Mouse (Mus musculus) CH12.LX (cell line): ENCODE measurements around the gene Exosc8. TPM values are rescaled to one million over a fixed set of nuclear protein-coding genes. Genes with fewer than 3 reads are reported as not detected.
A peak's percentile ranks its signal among the peaks of the same experiment; 100 is the strongest.
"Not testable (repeated sequence)": the region's sequence is repeated elsewhere in the genome, so short reads cannot be mapped to it uniquely, and the experiment has no call there.

Experiments
- DNase-seq: peaks from one replicate; pipeline ENCODE4 v3.0.0-alpha.2; 2013; ENCODE audit errors: extremely low read depth
- H3K27ac ChIP-seq: 2 replicates; pipeline ENCODE4 v1.5.1; 2012; ENCODE audit warnings: low read depth, mild to moderate bottlenecking, control low read depth, moderate library complexity; ENCODE audit not compliant: insufficient read depth
- H3K27me3 ChIP-seq: replicated peaks from 2 replicates; pipeline ENCODE3; 2012; ENCODE audit warnings: inconsistent platforms
- H3K36me3 ChIP-seq, 2 experiments: replicated peaks in 1 of 2; 2 replicates each; pipeline versions ENCODE3 to v1.6.1; 2012; ENCODE audit warnings: inconsistent platforms in 1 of 2, low read length in 1 of 2, mild to moderate bottlenecking in 1 of 2, mixed read lengths in 1 of 2, moderate library complexity in 1 of 2; ENCODE audit not compliant: control insufficient read depth in 1 of 2, insufficient read depth in 1 of 2
- H3K4me1 ChIP-seq, 2 experiments: 2 replicates each; pipeline ENCODE4 v1.6.1; 2012; ENCODE audit warnings: inconsistent platforms in 1 of 2, moderate library complexity in 1 of 2; ENCODE audit not compliant: insufficient read depth in 2 of 2, control insufficient read depth in 1 of 2
- H3K4me2 ChIP-seq: 2 replicates; pipeline ENCODE4 v1.6.1; 2012; ENCODE audit warnings: low read depth, mild to moderate bottlenecking, control low read depth; ENCODE audit not compliant: poor library complexity, insufficient read depth, severe bottlenecking
- H3K4me3 ChIP-seq, 3 experiments: fragments of 150-350 bp in 1 of 3; sonication (generic) in 1 of 3; replicated peaks in 1 of 3; 2 replicates each; pipeline versions ENCODE3 to v1.5.1; 2011 to 2012; ENCODE audit warnings: low read depth in 2 of 3, low read length in 2 of 3, mild to moderate bottlenecking in 2 of 3, moderate library complexity in 2 of 3, control low read depth in 1 of 3, improper control_type of control experiment in 1 of 3, inconsistent platforms in 1 of 3, mixed read lengths in 1 of 3; ENCODE audit not compliant: poor library complexity in 1 of 3
- H3K79me2 ChIP-seq: replicated peaks from 2 replicates; pipeline ENCODE4 v1.6.1; 2012; ENCODE audit warnings: mild to moderate bottlenecking, moderate library complexity; ENCODE audit not compliant: control insufficient read depth, poor library complexity, insufficient read depth, severe bottlenecking; ENCODE audit errors: extremely low read depth
- H3K9ac ChIP-seq: 2 replicates; pipeline ENCODE4 v1.6.1; 2012; ENCODE audit warnings: low read depth, mild to moderate bottlenecking, control low read depth, moderate library complexity; ENCODE audit not compliant: insufficient read depth
- H3K9me3 ChIP-seq: replicated peaks from 2 replicates; pipeline ENCODE3; 2012; ENCODE audit warnings: low read length, inconsistent platforms, mixed read lengths
- BHLHE40 ChIP-seq: IDR thresholded peaks from 2 replicates; pipeline ENCODE4 v1.6.1; 2011; ENCODE audit warnings: mild to moderate bottlenecking, low read depth, low read length, improper control_type of control experiment
- CHD2 ChIP-seq: IDR thresholded peaks from 2 replicates; pipeline ENCODE4 v1.6.1; 2011; ENCODE audit warnings: low read length, improper control_type of control experiment
- CTCF ChIP-seq, 2 experiments: IDR thresholded peaks in 1 of 2; conservative IDR thresholded peaks in 1 of 2; 2 replicates each; pipeline ENCODE4 v1.5.1; 2011 to 2012; ENCODE audit warnings: low read depth in 2 of 2, low read length in 2 of 2, improper control_type of control experiment in 1 of 2, inconsistent platforms in 1 of 2, mild to moderate bottlenecking in 1 of 2, moderate library complexity in 1 of 2
- E2F4 ChIP-seq: IDR thresholded peaks from 2 replicates; pipeline ENCODE4 v1.6.1; 2011; ENCODE audit warnings: low read depth, low read length, improper control_type of control experiment; ENCODE audit not compliant: insufficient replicate concordance
- ELF1 ChIP-seq: IDR thresholded peaks from 2 replicates; pipeline ENCODE4 v1.6.1; 2014; ENCODE audit warnings: low read depth, mild to moderate bottlenecking, inconsistent platforms, low read length, improper control_type of control experiment
- GABPA ChIP-seq: IDR thresholded peaks from 2 replicates; pipeline ENCODE4 v1.6.1; 2012; ENCODE audit warnings: low read depth, low read length, improper control_type of control experiment, inconsistent platforms; ENCODE audit not compliant: insufficient replicate concordance
- IRF4 ChIP-seq: IDR thresholded peaks from 2 replicates; pipeline ENCODE4 v1.6.1; 2014; ENCODE audit warnings: low read depth, mild to moderate bottlenecking, inconsistent platforms, low read length, improper control_type of control experiment
- JUND ChIP-seq: conservative IDR thresholded peaks from 2 replicates; pipeline ENCODE4 v1.6.1; 2011; ENCODE audit warnings: low read depth, low read length, improper control_type of control experiment
- MAX ChIP-seq: IDR thresholded peaks from 2 replicates; pipeline ENCODE4 v1.6.1; 2011; ENCODE audit warnings: low read length, improper control_type of control experiment
- MYC ChIP-seq: IDR thresholded peaks from 2 replicates; pipeline ENCODE4 v1.6.1; 2011; ENCODE audit warnings: low read depth, mild to moderate bottlenecking, improper control_type of control experiment, low read length
- NELFE ChIP-seq: IDR thresholded peaks from 2 replicates; pipeline ENCODE4 v1.6.1; 2011; ENCODE audit warnings: low read depth, low read length, improper control_type of control experiment
- NRF1 ChIP-seq: IDR thresholded peaks from 2 replicates; pipeline ENCODE4 v1.6.1; 2014; ENCODE audit warnings: low read depth, mild to moderate bottlenecking, inconsistent platforms, low read length, improper control_type of control experiment, moderate library complexity
- PAX5 ChIP-seq: IDR thresholded peaks from 2 replicates; pipeline ENCODE4 v1.6.1; 2012; ENCODE audit warnings: low read length, inconsistent platforms, mixed read lengths
- POLR2A ChIP-seq: IDR thresholded peaks from 2 replicates; pipeline ENCODE4 v1.6.1; 2011; ENCODE audit warnings: low read depth, mild to moderate bottlenecking, improper control_type of control experiment, low read length
- POLR2AphosphoS2 ChIP-seq: IDR thresholded peaks from 2 replicates; pipeline ENCODE4 v1.6.1; 2011; ENCODE audit warnings: low read depth, low read length, improper control_type of control experiment
- RAD21 ChIP-seq: IDR thresholded peaks from 2 replicates; pipeline ENCODE4 v1.6.1; 2011; ENCODE audit warnings: low read depth, mild to moderate bottlenecking, low read length, improper control_type of control experiment, moderate library complexity
- SIN3A ChIP-seq: IDR thresholded peaks from 2 replicates; pipeline ENCODE4 v1.6.1; 2012; ENCODE audit warnings: low read length, improper control_type of control experiment, inconsistent platforms
- SMC3 ChIP-seq: IDR thresholded peaks from 2 replicates; pipeline ENCODE4 v1.6.1; 2011; ENCODE audit warnings: low read depth, low read length, improper control_type of control experiment
- TCF12 ChIP-seq: IDR thresholded peaks from 2 replicates; pipeline ENCODE4 v1.6.1; 2014; ENCODE audit warnings: low read depth, mild to moderate bottlenecking, inconsistent platforms, low read length, improper control_type of control experiment
- UBTF ChIP-seq: IDR thresholded peaks from 2 replicates; pipeline ENCODE4 v1.6.1; 2012; ENCODE audit warnings: low read depth, mild to moderate bottlenecking, inconsistent platforms, low read length, improper control_type of control experiment, moderate library complexity
- USF2 ChIP-seq: conservative IDR thresholded peaks from 2 replicates; pipeline ENCODE4 v1.6.1; 2011; ENCODE audit warnings: low read depth, low read length, improper control_type of control experiment
- ZC3H11A ChIP-seq: IDR thresholded peaks from 2 replicates; pipeline ENCODE4 v1.6.1; 2012; ENCODE audit warnings: low read depth, mild to moderate bottlenecking, inconsistent platforms, low read length, improper control_type of control experiment
- ZMIZ1 ChIP-seq: IDR thresholded peaks from 2 replicates; pipeline ENCODE4 v1.6.1; 2012; ENCODE audit warnings: low read depth, mild to moderate bottlenecking, inconsistent platforms, low read length, improper control_type of control experiment
- ZNF384 ChIP-seq: IDR thresholded peaks from 2 replicates; pipeline ENCODE4 v1.6.1; 2012; ENCODE audit warnings: low read depth, low read length, improper control_type of control experiment, inconsistent platforms
- dilution Hi-C: fragments of 300-500 bp; cut with MboI; formaldehyde crosslinking; loops from 2 replicates; pipeline ENCODE4 v1.14.3; 2020; ENCODE audit warnings: low sequenced_read_pairs; ENCODE audit not compliant: extremely low pct_unique_long_range_greater_than_20kb, extremely low pct_ligation_motif_present
- in situ Hi-C: fragments of 300-500 bp; cut with MboI; formaldehyde crosslinking; loops from 3 replicates; pipeline ENCODE4 v1.14.3; 2019; ENCODE audit warnings: low sequenced_read_pairs, low pct_ligation_motif_present, low pct_unique_long_range_greater_than_20kb, mixed read lengths
- polyA plus RNA-seq: library from polyadenylated mRNA; unstranded; fragments of >175 nt; gene quantifications from 2 replicates; pipeline ENCODE4 v1.2.1, GENCODE M21; 2012; ENCODE audit warnings: low read depth; ENCODE audit not compliant: insufficient read length
- total RNA-seq, 2 experiments: library from RNA; depleted of rRNA; stranded (reverse); fragments of 300-350 nt in 1 of 2; fragments of >200 nt in 1 of 2; gene quantifications; 2 replicates each; pipeline ENCODE4 v1.2.3; 2012 to 2014

Gene Exosc8
- total and polyA plus RNA-seq, 3 experiments, result 102 to 238 (median 124) TPM

- H3K27me3 ChIP-seq, dilution Hi-C loops, H3K9me3 ChIP-seq, H3K4me2 ChIP-seq, in situ Hi-C loops, DNase-seq, H3K9ac ChIP-seq, H3K36me3 ChIP-seq, H3K79me2 ChIP-seq, H3K4me3 ChIP-seq, H3K4me1 ChIP-seq, H3K27ac ChIP-seq: not testable (repeated sequence)
- TF ChIP-seq CTCF (conservative IDR thresholded peaks at IDR 0.05 in 1 of 2, IDR thresholded peaks at IDR 0.05 in 1 of 2; ENCODE audit: low read depth in 2 of 2, low read length in 2 of 2), result 0 out of 4 replicates have a peak, but pooled peaks of 1 of the 2 experiments have one; percentile 17
Measured at GRCm38 (mm10) chr3:54765521-54765920, 30.3 kb upstream of the Exosc8 start.

- H3K4me3 ChIP-seq, result no peak overlapping the region
- no peak overlapping the region for H3K9ac ChIP-seq
- H3K36me3 ChIP-seq, result no peaks in the 10 kb centered on the region
- no peaks in the 10 kb centered on the region for H3K27me3 ChIP-seq
- no peak for TF ChIP-seq RAD21
- TF ChIP-seq E2F4, result no peak
- TF ChIP-seq ZNF384, result no peak
- no peak for TF ChIP-seq UBTF
- no peak for TF ChIP-seq SMC3
- TF ChIP-seq JUND, result no peak
- no peak for TF ChIP-seq GABPA
- TF ChIP-seq MAX, result no peak
- no peak for TF ChIP-seq PAX5
- TF ChIP-seq TCF12, result no peak
- TF ChIP-seq CHD2, result no peak
- TF ChIP-seq, all 38 proteins: peak for 0
- in situ Hi-C loops, result no loop called here
- Histone ChIP-seq H3K27ac (no peak overlapping the region), H3K4me2 (no peak overlapping the region), H3K9me3 (no peaks in the 10 kb centered on the region), H3K4me1 (no peaks in the 10 kb centered on the region), H3K79me2 (no peaks in the 10 kb centered on the region)
- dilution Hi-C loops, result no loop called here
- no peak for DNase-seq
Measured at GRCm38 (mm10) chr3:54764418-54764817, 29.2 kb upstream of the Exosc8 start.

GRCm38 (mm10) chr3:54761258-54761657 is 26.1 kb upstream of the Exosc8 start:
- H3K4me1 ChIP-seq, result no peaks in the 10 kb centered on the region
- DNase-seq, result no peak

More at GRCm38 (mm10) chr3:54761258-54761657, 26.1 kb upstream of the Exosc8 start:
- no peak for TF ChIP-seq IRF4
- TF ChIP-seq NRF1, result no peak
- TF ChIP-seq SMC3, result no peak
- no peak for TF ChIP-seq SIN3A
- TF ChIP-seq JUND, result no peak
- TF ChIP-seq USF2, result no peak
- no peak for TF ChIP-seq BHLHE40
- no peak for TF ChIP-seq GABPA
- TF ChIP-seq MYC, result no peak
- TF ChIP-seq ELF1, result no peak
- no peak for TF ChIP-seq TCF12
- no peak for TF ChIP-seq PAX5
- TF ChIP-seq POLR2A, result no peak
- TF ChIP-seq ZC3H11A, result no peak
- no peak for TF ChIP-seq NELFE
- TF ChIP-seq POLR2AphosphoS2, result no peak
- TF ChIP-seq ZMIZ1, result no peak
- no peaks in the 10 kb centered on the region for H3K27me3 ChIP-seq
- no peak overlapping the region for H3K9ac ChIP-seq
- H3K79me2 ChIP-seq, result no peaks in the 10 kb centered on the region
- no peak overlapping the region for H3K27ac ChIP-seq
- H3K36me3 ChIP-seq, result no peaks in the 10 kb centered on the region
- in situ Hi-C loops, result no loop called here
- no peak overlapping the region for H3K4me2 ChIP-seq
- no peak overlapping the region for H3K4me3 ChIP-seq
- H3K9me3 ChIP-seq, result no peaks in the 10 kb centered on the region
- dilution Hi-C loops, result no loop called here
